ENCODE assay signal across 21 mouse cellular contexts in the genomic region with DNA sequence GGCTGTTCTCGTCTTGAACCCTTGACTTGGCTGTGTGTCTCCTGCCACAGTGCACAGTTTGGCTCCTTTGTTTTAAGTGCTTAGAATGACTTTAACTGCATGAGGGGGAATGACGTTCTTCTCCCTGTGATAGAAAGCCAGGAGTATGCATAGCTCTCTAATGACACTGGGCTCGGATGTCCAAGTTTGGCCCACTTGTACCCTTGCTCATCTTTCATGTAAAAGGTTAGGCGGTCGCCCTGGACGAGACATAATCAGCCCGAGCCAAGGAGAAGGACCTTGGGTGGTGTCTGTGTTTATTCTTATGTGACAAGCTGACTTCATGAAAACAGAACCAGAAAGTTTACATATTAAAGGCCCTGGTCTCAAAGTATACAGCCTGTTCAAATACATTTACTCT.
DNase-seq lines count a peak whose midpoint lies in the region; ATAC-seq and TF ChIP-seq lines count a peak whose summit lies in the region.
"Had no signal": no experiment of that assay in that cellular context is flagged by ENCODE, and none has a peak within 500 bp of the region (broad histone marks: within the 10 kb centered on the region; RNA-seq: fewer than 3 reads in every experiment).

No protein-coding gene starts in this region.

- DNase-seq in kidney, adult 2 months: no peak
- DNase-seq in kidney, adult 18-20 months: no peak
- no peak for DNase-seq in kidney, adult 11 months
- DNase-seq in lung, postnatal 0 days (ENCODE audit: low spot score): peak; percentile 14
- DNase-seq in lung, postnatal 14 days: no peak
- DNase-seq in gastrocnemius, postnatal 25 days: peak; percentile 52
- no peak for DNase-seq in right cerebral cortex, postnatal 4 days
- DNase-seq: adrenal gland, postnatal 14 days; cerebellum, adult 11-12 months; cerebellum, adult 9-10 months; cerebellum, postnatal 36 days; heart, postnatal 36 days had no signal

- no peak for TF ChIP-seq EP300 in lung, postnatal 0 days (IDR thresholded peaks at IDR 0.05)

- WGBS in kidney, adult 2 months: 27% methylated on average over 7 of the region's 7 CpGs
- WGBS in kidney, embryonic 16.5 days: 42% methylated on average over 7 of the region's 7 CpGs
- 43% methylated on average over 7 of the region's 7 CpGs for WGBS in lung, postnatal 0 days

- H3K4me3 ChIP-seq in kidney, adult 2 months (ENCODE audit: insufficient read depth, low read depth, low read length): peak overlapping the region; percentile 50
- peak overlapping the region; percentile 23 for H3K4me3 ChIP-seq in kidney, embryonic 16.5 days (ENCODE audit: low read length)
- H3K4me3 ChIP-seq in lung, postnatal 0 days (ENCODE audit: low read depth, low read length): no peak overlapping the region
- H3K4me3 ChIP-seq: embryonic facial prominence, embryonic 13.5 days; forebrain, embryonic 12.5 days; heart, embryonic 13.5 days; hindbrain, embryonic 15.5 days had no signal

- H3K9ac ChIP-seq in kidney, embryonic 16.5 days (replicated peaks; ENCODE audit: low read length): peak overlapping the region; percentile 28
- no peak overlapping the region for H3K9ac ChIP-seq in lung, postnatal 0 days (replicated peaks; ENCODE audit: low read depth)
- H3K9ac ChIP-seq: embryonic facial prominence, embryonic 13.5 days; forebrain, embryonic 12.5 days; heart, embryonic 13.5 days; hindbrain, embryonic 15.5 days had no signal

- peak overlapping the region; percentile 75 for H3K27ac ChIP-seq in kidney, adult 2 months (ENCODE audit: insufficient read depth, low read depth, low read length)
- H3K27ac ChIP-seq in kidney, embryonic 16.5 days (ENCODE audit: low read length): 0 out of 2 replicates have a peak overlapping the region, but pooled peaks have one; percentile 6
- no peak overlapping the region for H3K27ac ChIP-seq in lung, postnatal 0 days (ENCODE audit: low read length)
- H3K27ac ChIP-seq: embryonic facial prominence, embryonic 13.5 days; forebrain, embryonic 12.5 days; heart, embryonic 13.5 days; hindbrain, embryonic 15.5 days had no signal

- peak overlapping the region; percentile 47 for H3K4me2 ChIP-seq in kidney, embryonic 16.5 days (replicated peaks; ENCODE audit: low read depth, low read length)
- no peak overlapping the region for H3K4me2 ChIP-seq in lung, postnatal 0 days (replicated peaks; ENCODE audit: low read depth, low read length)
- H3K4me2 ChIP-seq: embryonic facial prominence, embryonic 13.5 days; forebrain, embryonic 12.5 days; hindbrain, embryonic 15.5 days had no signal

- peaks cover 37% of the 10 kb centered on the region for H3K4me1 ChIP-seq in kidney, adult 2 months (ENCODE audit: control insufficient read depth, insufficient read depth, low read length)
- H3K4me1 ChIP-seq in kidney, embryonic 16.5 days (ENCODE audit: insufficient read depth, low read length): peaks cover 45% of the 10 kb centered on the region
- H3K4me1 ChIP-seq in lung, postnatal 0 days (ENCODE audit: insufficient read depth, low read depth, low read length): no peaks in the 10 kb centered on the region

- no peak for ATAC-seq in kidney, embryonic 16.5 days (ENCODE audit: low FRiP score, low TSS enrichment)
- ATAC-seq in lung, postnatal 0 days: peak; percentile 70
- ATAC-seq: activated CD4-positive, CD25-positive, alpha-beta regulatory T cell, adult 4 months; forebrain, embryonic 16.5 days; Patski had no signal

- no peak for TF ChIP-seq POLR2A in kidney, adult 2 months (IDR thresholded peaks at IDR 0.05; ENCODE audit: low read depth, low read length)

- no peak for TF ChIP-seq CTCF in kidney, adult 2 months (conservative IDR thresholded peaks at IDR 0.05; ENCODE audit: insufficient read depth, insufficient read length, low read depth, low read length)
- TF ChIP-seq CTCF in lung, postnatal 0 days (IDR thresholded peaks at IDR 0.05): no peak

- no peaks in the 10 kb centered on the region for H3K9me3 ChIP-seq in kidney, embryonic 16.5 days (ENCODE audit: low read length)
- no peaks in the 10 kb centered on the region for H3K9me3 ChIP-seq in lung, postnatal 0 days (ENCODE audit: low read length)
- H3K9me3 ChIP-seq: embryonic facial prominence, embryonic 13.5 days; forebrain, embryonic 12.5 days; heart, embryonic 13.5 days; hindbrain, embryonic 15.5 days had no signal

- no peaks in the 10 kb centered on the region for H3K27me3 ChIP-seq in kidney, adult 2 months (replicated peaks; ENCODE audit: control insufficient read depth, insufficient read depth, low read length)
- H3K27me3 ChIP-seq in kidney, embryonic 16.5 days (ENCODE audit: insufficient read depth, low read length): no peaks in the 10 kb centered on the region
- H3K27me3 ChIP-seq in lung, postnatal 0 days (replicated peaks; ENCODE audit: insufficient read depth, low read length): no peaks in the 10 kb centered on the region
- H3K27me3 ChIP-seq: CH12.LX; embryonic facial prominence, embryonic 13.5 days; forebrain, embryonic 12.5 days; heart, embryonic 13.5 days; hindbrain, embryonic 15.5 days; Patski had no signal

- H3K36me3 ChIP-seq in kidney, adult 2 months (ENCODE audit: control insufficient read depth, insufficient read depth, low read length): peaks cover 3% of the 10 kb centered on the region; the same call in 1 of the 2 replicates
- H3K36me3 ChIP-seq in kidney, embryonic 16.5 days (ENCODE audit: insufficient read depth, low read length): 0 out of 2 replicates have a peak, but pooled peaks cover under 1% of the 10 kb centered on the region
- no peaks in the 10 kb centered on the region for H3K36me3 ChIP-seq in lung, postnatal 0 days (ENCODE audit: insufficient read depth, low read length)
- H3K36me3 ChIP-seq: embryonic facial prominence, embryonic 13.5 days; forebrain, embryonic 12.5 days; heart, embryonic 13.5 days; hindbrain, embryonic 15.5 days had no signal

Comparison
In these comparisons a context has a peak if more than half of its experiments do, and no peak if none do; other contexts are left out.
1. DNase-seq: peak in lung, postnatal 0 days (single experiment) and gastrocnemius, postnatal 25 days (single experiment); none in kidney, adult 2 months (single experiment), kidney, adult 18-20 months (single experiment), kidney, adult 11 months (single experiment), lung, postnatal 14 days (single experiment) and right cerebral cortex, postnatal 4 days (single experiment).